Mouse (Mus musculus): ENCODE results near the gene Spag9.

GRCm38 (mm10) chr11:93954738-93955255, 41.1 kb upstream of the Spag9 start:
- TF ChIP-seq GATA1 (IDR thresholded peaks at IDR 0.05; ENCODE audit: low read length) (no peak), TAL1 (IDR thresholded peaks at IDR 0.05; ENCODE audit: low read length) (no peak)

Measured in erythroblast, embryonic 14.5 days (primary cell).